Mouse (Mus musculus) forebrain, embryonic 10.5 days (tissue): Measurements from ENCODE around the gene Acp6. TPM values are rescaled to one million over a fixed set of nuclear protein-coding genes. Genes with fewer than 3 reads are reported as not detected.
"Not testable (repeated sequence)": the region's sequence is repeated elsewhere in the genome, so short reads cannot be mapped to it uniquely, and the experiment has no call there.

Experiments
- DNase-seq: peaks from one replicate; pipeline ENCODE4 v3.0.0-alpha.2; 2017; ENCODE audit warnings: low spot score; ENCODE audit errors: extremely low spot score
- H3K27ac ChIP-seq: fragments of 300-500 bp; sonication (generic); 2 replicates; pipeline ENCODE4 v1.5.1; 2016; ENCODE audit warnings: mild to moderate bottlenecking
- H3K27me3 ChIP-seq: fragments of 300-500 bp; sonication (generic); 2 replicates; pipeline ENCODE4 v1.6.1; 2016; ENCODE audit warnings: mild to moderate bottlenecking; ENCODE audit not compliant: poor library complexity, severe bottlenecking
- H3K36me3 ChIP-seq: fragments of 300-500 bp; sonication (generic); replicated peaks from 2 replicates; pipeline ENCODE4 v1.6.1; 2016; ENCODE audit warnings: mild to moderate bottlenecking, moderate library complexity
- H3K4me1 ChIP-seq: fragments of 300-500 bp; sonication (generic); 2 replicates; pipeline ENCODE4 v1.6.1; 2016
- H3K4me3 ChIP-seq: fragments of 300-500 bp; sonication (generic); 2 replicates; pipeline ENCODE4 v1.5.1; 2016; ENCODE audit warnings: mild to moderate bottlenecking, moderate library complexity
- H3K9me3 ChIP-seq: fragments of 300-500 bp; sonication (generic); 2 replicates; pipeline ENCODE4 v1.6.1; 2016; ENCODE audit warnings: mild to moderate bottlenecking, moderate library complexity
- WGBS: fragments of 180-500 bp; shearing (Covaris S2); methylation state at CpG from one replicate; pipeline ENCODE4 v1.1.7; 2016; 5-methylcytosine and 5-hydroxymethylcytosine counted together
- polyA plus RNA-seq: library from polyadenylated mRNA; unstranded; fragments of >200 nt; fragmentation: Nextera tagmentation; extraction: Ambion mirVana; gene quantifications from 2 replicates; pipeline ENCODE4 v1.2.1, GENCODE M21; 2016

The Acp6 gene
- polyA plus RNA-seq, result 35.9 and 39.0 TPM in 2 replicates

DNA sequence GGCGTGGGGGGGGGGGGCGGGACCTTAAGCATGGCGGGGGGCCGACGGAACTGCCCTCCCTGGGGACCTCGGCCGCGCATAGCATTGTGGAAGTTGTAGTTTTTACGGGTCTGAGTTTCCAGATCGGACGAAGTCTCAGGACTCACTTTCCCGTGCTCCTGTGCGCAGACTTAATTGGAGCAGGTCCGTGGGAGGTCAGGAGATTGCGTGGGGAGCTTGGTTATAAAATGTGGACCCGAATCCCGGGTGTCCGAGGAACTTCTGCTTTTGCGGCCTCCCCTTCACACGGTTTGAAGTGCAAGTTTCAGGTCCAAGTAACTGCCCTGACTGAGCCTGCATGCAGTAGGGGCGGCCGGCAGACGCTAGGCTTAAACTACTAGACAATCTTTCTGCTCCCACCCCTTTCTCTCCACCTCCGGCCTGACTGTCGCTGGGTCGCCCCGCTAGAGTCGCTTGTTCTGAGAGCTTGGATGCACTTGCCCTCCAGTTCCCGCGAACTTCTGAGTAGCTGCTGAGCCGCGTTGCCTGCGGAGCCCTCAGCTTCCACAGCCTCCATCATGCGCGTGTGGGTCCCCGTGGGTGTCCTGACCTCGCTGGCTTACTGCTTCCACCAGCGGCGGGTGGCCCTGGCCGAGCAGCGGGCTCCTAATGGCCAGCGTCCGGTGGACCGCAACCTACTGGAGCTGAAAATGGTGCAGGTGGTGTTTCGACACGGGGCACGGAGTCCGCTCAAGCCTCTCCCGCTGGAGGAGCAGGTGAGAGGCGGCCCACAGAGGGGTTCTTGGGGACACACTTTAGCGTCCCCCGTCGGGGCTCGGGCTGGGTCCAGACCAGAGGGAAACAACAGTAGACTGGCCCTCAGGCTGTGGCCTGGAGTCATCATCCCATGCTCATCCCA, at the start of gene Acp6:
Gene Acp6 (plus strand): TSS at position 167 of the 898 bp plus-strand sequence.
- peak; percentile 88 for DNase-seq
- Histone ChIP-seq H3K27me3 (no peaks in the 10 kb centered on the region), H3K4me3 (peak within 1 kb of the TSS; percentile 72), H3K9me3 (no peaks in the 10 kb centered on the region), H3K36me3 (peaks cover 6% of the 10 kb centered on the region), H3K27ac (peak within 1 kb of the TSS; percentile 89), H3K4me1 (peaks cover 27% of the 10 kb centered on the region)
- WGBS, result under 1% methylated on average over 54 of the region's 54 CpGs

DNA sequence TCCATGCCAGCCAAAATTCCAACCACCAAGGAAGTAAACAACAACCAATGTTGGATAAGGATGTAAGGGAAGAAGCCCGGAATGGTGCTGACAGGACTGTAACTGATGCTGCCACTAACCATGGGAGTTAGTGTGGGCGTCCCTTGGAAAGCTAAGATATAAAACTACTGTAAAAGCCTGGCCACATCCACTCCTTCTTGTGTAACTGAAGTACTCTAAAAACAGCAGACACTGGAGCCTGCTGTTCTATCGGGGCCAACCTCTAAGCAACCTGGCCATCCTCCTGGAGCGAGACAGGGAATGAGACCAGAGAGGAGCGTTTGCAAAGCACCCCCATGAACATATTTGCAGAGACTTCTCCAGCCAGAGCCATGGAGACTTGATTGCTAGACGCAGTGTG, 41.1 kb upstream of the Acp6 start:
- WGBS, result 93% methylated on average over 6 of the region's 6 CpGs

DNA sequence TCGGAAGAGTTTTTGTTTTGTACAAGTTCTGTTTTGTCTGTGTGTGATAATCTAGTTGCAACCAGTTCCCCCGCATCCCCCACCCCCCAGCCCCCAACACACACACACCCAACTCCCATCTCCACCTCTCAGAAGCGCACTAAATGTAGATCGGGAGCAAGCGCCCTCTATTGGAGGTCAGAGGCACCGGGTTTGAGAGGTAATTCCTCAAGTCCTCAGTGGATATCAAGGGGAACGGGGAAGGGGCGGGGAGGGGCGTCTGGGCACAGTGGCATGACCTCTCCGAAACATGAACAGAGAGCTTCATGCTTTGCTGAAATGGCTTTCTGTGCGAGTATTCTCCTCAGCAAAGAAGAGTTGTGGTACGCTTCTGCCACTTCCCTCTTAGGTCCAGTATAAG, 40.3 kb upstream of the Acp6 start:
- Histone ChIP-seq H3K36me3 (no peaks in the 10 kb centered on the region), H3K27me3 (no peaks in the 10 kb centered on the region), H3K4me1 (no peaks in the 10 kb centered on the region), H3K27ac (no peak overlapping the region), H3K4me3 (no peak overlapping the region), H3K9me3 (no peaks in the 10 kb centered on the region; the same call in 1 of the 2 replicates)
- WGBS, result 57% methylated on average over 12 of the region's 12 CpGs
- DNase-seq, result no peak

More for the DNA sequence above, 41.1 kb upstream of the Acp6 start:
- Histone ChIP-seq H3K9me3 (no peaks in the 10 kb centered on the region; the same call in 1 of the 2 replicates), H3K4me1 (no peaks in the 10 kb centered on the region), H3K4me3 (no peak overlapping the region), H3K36me3 (no peaks in the 10 kb centered on the region), H3K27ac (no peak overlapping the region), H3K27me3 (no peaks in the 10 kb centered on the region)
- no peak for DNase-seq

DNA sequence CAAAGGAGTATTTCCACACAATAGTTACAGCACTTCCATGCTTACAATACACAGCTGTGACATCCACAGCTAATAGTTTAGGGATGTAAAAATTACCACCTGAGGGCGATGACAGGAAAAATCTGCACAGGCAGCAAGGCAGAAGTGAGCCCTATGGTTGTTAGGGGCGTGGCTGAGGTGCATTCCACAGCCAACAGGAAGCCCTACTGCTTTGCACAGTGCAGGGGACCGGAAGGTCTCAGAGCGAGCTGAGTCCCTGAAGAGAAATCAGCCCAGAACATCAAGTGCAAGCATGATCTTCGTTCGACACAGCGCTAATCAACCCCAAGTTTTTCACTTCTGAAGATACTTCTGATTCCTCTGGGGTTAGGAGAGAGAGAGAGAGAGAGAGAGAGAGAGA, 34.4 kb upstream of the Acp6 start:
- no peaks in the 10 kb centered on the region for H3K4me1 ChIP-seq
- no peak overlapping the region for H3K27ac ChIP-seq
- H3K36me3 ChIP-seq, result no peaks in the 10 kb centered on the region
- no peak for DNase-seq
- H3K9me3 ChIP-seq, result no peaks in the 10 kb centered on the region
- H3K4me3 ChIP-seq, result no peak overlapping the region
- WGBS, result 61% methylated on average over 7 of the region's 7 CpGs
- H3K27me3 ChIP-seq, result no peaks in the 10 kb centered on the region

DNA sequence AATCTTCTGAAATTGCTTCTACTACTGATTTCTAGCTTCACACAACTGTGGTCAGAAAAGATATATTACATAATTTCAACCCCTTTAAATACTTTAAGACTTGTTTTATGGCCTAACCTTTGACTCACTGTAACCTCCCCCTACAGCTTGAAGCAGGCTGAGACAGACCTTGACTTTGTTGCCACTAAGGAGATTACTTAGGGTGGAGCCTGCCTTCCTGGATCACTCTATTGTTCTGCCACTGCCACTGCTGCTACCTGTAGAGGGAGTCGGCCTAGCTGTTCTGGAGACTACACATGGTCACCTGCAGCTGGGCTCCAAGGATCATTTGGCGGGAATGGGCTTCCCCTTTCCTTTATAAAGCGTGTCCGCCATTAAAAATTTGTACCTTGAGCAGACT, 29.2 kb upstream of the Acp6 start:
- no peaks in the 10 kb centered on the region for H3K36me3 ChIP-seq
- H3K27me3 ChIP-seq, result no peaks in the 10 kb centered on the region
- 80% methylated on average over 4 of the region's 4 CpGs for WGBS
- H3K4me3 ChIP-seq, result no peak overlapping the region
- H3K4me1 ChIP-seq, result no peaks in the 10 kb centered on the region
- H3K27ac ChIP-seq, result no peak overlapping the region
- DNase-seq, result no peak
- peaks cover 2% of the 10 kb centered on the region; the same call in 1 of the 2 replicates for H3K9me3 ChIP-seq

DNA sequence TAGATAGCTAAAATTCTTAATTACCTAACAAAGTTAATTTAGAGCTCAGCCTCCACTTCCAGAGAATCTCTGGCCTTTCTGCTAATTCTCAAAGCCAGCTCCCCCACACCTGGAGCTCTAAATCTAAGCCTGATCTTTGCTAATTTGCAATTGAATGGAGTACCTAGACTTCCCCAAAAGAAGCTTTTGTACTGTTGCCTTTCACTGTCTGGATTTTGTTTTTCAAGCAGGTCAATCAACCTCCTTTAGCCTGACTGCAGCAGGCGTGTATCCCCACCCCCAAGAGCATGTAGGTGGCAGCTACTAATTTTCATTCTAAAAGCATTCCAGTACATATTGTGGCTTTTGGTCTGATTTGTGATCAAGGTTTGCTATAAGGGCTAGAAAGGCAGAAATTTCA, 20.9 kb upstream of the Acp6 start:
- not testable (repeated sequence) for DNase-seq, H3K36me3 ChIP-seq, H3K27ac ChIP-seq, H3K4me1 ChIP-seq, H3K4me3 ChIP-seq, H3K27me3 ChIP-seq
- peaks cover 24% of the 10 kb centered on the region; the same call in 1 of the 2 replicates for H3K9me3 ChIP-seq
- 62% methylated on average over 1 of the region's 1 CpGs for WGBS

DNA sequence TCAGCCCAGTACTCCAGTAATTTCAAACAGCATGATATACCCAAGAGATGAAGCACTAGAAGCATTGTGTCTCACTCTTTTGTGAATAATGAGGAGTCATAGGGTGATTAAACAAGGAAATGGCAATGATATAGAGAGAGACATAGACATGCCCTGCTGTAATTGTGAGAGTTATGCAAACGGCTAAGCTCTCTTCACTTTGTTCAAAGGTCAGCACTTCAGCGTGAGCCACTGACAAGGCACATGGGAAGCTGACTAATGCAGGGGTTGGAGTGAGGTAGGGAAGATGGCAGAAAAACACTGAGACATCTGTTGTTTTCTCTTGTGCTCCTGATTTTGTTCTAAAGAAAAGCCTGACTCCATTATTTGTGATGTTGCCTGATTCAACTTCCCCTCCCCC, 7.5 kb upstream of the Acp6 start:
- Histone ChIP-seq H3K27ac (no peak overlapping the region), H3K27me3 (no peaks in the 10 kb centered on the region), H3K36me3 (no peaks in the 10 kb centered on the region), H3K9me3 (no peaks in the 10 kb centered on the region), H3K4me3 (no peak overlapping the region), H3K4me1 (no peaks in the 10 kb centered on the region)
- 78% methylated on average over 2 of the region's 2 CpGs for WGBS
- DNase-seq, result no peak

DNA sequence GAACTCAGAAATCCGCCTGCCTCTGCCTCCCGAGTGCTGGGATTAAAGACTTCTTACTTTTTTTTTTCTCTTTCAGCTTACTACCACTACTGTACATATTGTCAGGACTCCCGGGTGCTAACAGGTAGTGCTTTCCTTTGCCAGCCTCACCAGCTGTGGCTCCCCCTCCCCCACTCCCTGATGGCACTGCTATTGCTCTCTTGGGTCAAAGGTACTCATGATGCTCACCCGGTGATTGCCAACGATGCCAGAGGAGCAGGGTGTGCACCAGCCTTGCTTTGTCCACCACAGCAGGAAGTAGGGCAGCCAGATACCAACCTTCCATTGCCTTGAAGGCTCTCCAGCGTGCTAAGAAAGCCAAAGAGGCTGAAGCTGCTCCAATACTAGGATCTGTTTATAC, 2.1 kb upstream of the Acp6 start:
- Histone ChIP-seq H3K36me3 (no peaks in the 10 kb centered on the region), H3K27me3 (no peaks in the 10 kb centered on the region), H3K4me1 (peaks cover 21% of the 10 kb centered on the region), H3K27ac (no peak overlapping the region), H3K9me3 (no peaks in the 10 kb centered on the region), H3K4me3 (no peak overlapping the region)
- 91% methylated on average over 6 of the region's 6 CpGs for WGBS
- no peak for DNase-seq

DNA sequence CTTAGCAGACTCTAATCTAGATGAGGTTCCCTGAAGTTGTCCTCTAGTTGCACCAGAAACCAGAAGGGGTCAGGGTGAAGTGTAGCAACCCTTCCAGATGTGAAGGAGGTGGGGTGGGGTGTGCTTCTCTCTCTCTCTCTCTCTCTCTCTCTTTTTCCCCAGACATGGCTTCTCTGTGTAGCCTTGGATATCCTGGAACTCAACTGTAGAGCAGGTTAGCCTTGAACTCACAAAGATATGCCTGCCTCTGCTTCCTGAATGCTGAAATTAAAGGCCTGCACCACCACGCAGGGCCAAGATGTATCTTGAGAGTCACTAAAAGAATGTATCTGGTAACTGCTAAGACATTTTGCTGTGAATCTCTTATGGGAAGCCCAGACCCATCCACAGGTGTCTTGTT, 1.3 kb upstream of the Acp6 start:
- Histone ChIP-seq H3K27ac (no peak overlapping the region), H3K36me3 (no peaks in the 10 kb centered on the region), H3K9me3 (no peaks in the 10 kb centered on the region), H3K27me3 (no peaks in the 10 kb centered on the region), H3K4me1 (peaks cover 27% of the 10 kb centered on the region), H3K4me3 (peak overlapping the region; percentile 72)
- no peak for DNase-seq
- 85% methylated on average over 1 of the region's 1 CpGs for WGBS

DNA sequence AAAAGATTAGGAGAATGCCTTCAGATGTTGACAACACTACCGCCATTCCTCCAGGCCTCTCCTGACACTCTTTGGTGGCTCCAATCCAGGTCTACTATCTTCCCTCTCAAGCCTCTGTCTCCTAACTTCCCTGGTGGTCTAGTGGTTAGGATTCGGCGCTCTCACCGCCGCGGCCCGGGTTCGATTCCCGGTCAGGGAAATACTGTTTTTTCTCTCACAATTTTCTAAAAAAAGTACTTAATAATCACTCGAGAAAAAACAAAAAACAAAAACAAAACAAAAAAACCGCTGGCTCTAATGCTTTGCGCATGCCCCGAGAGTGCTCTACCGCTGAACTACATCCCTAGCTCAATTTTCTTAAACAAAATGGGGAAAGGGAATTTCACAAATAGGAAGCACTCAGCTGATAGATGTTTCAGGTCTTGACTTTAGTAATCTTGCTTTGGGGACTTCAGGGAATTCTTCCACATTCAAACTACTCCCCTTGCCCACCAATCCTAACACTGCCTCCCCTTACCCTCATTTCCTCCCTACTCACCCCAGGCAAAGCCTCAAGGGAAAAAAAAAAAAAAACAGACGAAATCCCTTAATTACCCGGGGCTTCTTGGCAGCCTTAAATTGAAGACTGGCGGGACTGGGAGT, 498 bp upstream of the Acp6 start:
- no peaks in the 10 kb centered on the region for H3K36me3 ChIP-seq
- H3K4me1 ChIP-seq, result peaks cover 27% of the 10 kb centered on the region
- peak overlapping the region; percentile 72 for H3K4me3 ChIP-seq
- peak overlapping the region; percentile 89 for H3K27ac ChIP-seq
- H3K27me3 ChIP-seq, result no peaks in the 10 kb centered on the region
- H3K9me3 ChIP-seq, result no peaks in the 10 kb centered on the region
- WGBS, result under 1% methylated on average over 17 of the region's 17 CpGs
- DNase-seq, result peak; percentile 85

DNA sequence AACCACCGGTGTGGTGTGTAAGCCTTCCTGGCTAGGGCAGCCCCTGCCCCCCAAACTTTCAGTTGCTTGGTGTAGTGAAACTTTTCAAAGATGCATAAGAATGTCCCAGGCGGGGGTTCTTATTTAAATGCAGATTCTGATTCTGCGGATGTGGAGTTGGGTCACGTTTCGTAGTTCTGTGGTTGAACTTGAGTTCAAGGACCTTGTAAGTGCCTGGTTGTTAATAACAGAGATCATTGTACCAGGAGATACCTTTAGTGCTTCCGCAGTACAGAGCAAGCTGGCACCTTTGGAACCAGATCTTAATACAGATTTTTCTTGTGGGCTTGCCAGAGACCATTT, 903 bp downstream of the Acp6 start:
- DNase-seq, result no peak
- H3K9me3 ChIP-seq, result no peaks in the 10 kb centered on the region
- H3K36me3 ChIP-seq, result peaks cover 8% of the 10 kb centered on the region
- H3K4me3 ChIP-seq, result peak overlapping the region; percentile 72
- H3K27me3 ChIP-seq, result no peaks in the 10 kb centered on the region
- peak overlapping the region; percentile 89 for H3K27ac ChIP-seq
- 11% methylated on average over 6 of the region's 6 CpGs for WGBS
- H3K4me1 ChIP-seq, result peaks cover 27% of the 10 kb centered on the region

DNA sequence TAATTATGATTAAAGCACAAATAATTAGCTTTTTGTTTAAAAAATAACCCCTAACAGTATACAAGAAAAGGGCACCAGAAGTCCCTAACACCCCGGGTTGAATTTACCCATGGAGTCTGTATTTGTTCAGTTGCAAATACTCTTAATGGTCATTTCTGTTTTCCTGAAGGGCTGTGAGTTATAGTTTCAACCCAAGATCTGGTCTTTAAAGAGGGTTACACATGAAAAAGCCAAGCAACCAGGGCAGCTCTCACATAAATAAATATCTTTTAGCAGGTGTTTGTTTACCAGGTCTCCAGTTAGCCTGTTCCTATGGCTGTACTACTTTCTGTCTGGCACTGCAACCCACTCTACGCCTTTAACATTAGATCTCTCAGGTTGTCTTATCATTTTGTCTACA, 1.4 kb downstream of the Acp6 start:
- peaks cover 27% of the 10 kb centered on the region for H3K4me1 ChIP-seq
- peak overlapping the region; percentile 72 for H3K4me3 ChIP-seq
- WGBS, result 81% methylated on average over 2 of the region's 2 CpGs
- DNase-seq, result no peak
- no peak overlapping the region for H3K27ac ChIP-seq
- no peaks in the 10 kb centered on the region for H3K27me3 ChIP-seq
- no peaks in the 10 kb centered on the region for H3K9me3 ChIP-seq
- peaks cover 8% of the 10 kb centered on the region for H3K36me3 ChIP-seq

DNA sequence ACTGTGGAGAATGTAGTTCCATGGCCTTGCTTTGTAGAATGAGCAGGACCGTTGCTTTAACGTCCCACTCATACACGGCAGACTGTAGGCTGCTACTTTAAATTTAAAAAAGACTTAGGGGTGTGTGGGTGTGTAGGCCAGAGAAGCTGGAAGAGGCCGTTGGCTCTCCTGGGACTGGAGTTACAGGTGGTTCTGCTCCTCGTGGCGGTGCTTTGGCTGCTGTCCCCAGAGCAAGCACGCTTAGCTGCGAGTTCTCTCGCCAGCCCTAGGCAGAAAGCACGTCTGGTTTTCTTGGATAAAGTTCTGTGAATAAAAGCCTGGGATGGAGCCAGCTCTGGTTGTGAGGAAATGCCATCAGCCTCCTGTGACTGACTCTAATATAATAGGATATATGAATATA, 2.3 kb downstream of the Acp6 start:
- no peak overlapping the region for H3K4me3 ChIP-seq
- H3K36me3 ChIP-seq, result peaks cover 14% of the 10 kb centered on the region
- 82% methylated on average over 10 of the region's 10 CpGs for WGBS

More for the DNA sequence above, 2.3 kb downstream of the Acp6 start:
- Histone ChIP-seq H3K27me3 (no peaks in the 10 kb centered on the region), H3K27ac (no peak overlapping the region), H3K9me3 (no peaks in the 10 kb centered on the region), H3K4me1 (peaks cover 27% of the 10 kb centered on the region)
- DNase-seq, result no peak
